Mouse (Mus musculus) intestine, embryonic 14.5 days (tissue): ENCODE results near the gene Pin1rt1. TPM values are rescaled to one million over a fixed set of nuclear protein-coding genes. Genes with fewer than 3 reads are reported as not detected.
A peak's percentile ranks its signal among the peaks of the same experiment; 100 is the strongest.

Experiments
- ATAC-seq: fragments of 200-750 bp; cut with Nextera tagmentation; replicated peaks from 2 replicates; pipeline ENCODE4 v1.8.0; 2017; ENCODE audit warnings: low read depth, moderate number of reproducible peaks, moderate TSS enrichment, moderate library complexity; ENCODE audit not compliant: low FRiP score, low TSS enrichment
- DNase-seq: peaks from one replicate; pipeline ENCODE4 v3.0.0-alpha.2; 2018; ENCODE audit warnings: low spot score
- H3K27ac ChIP-seq: fragments of 300-500 bp; sonication (generic); 2 replicates; pipeline ENCODE4 v1.5.1; 2014; ENCODE audit warnings: low read depth, mild to moderate bottlenecking, control low read depth
- H3K27me3 ChIP-seq: fragments of 300-500 bp; sonication (generic); replicated peaks from 2 replicates; pipeline ENCODE4 v1.6.1; 2014; ENCODE audit warnings: low read length, control low read depth; ENCODE audit not compliant: control insufficient read depth, insufficient read depth
- H3K36me3 ChIP-seq: fragments of 300-500 bp; sonication (generic); 2 replicates; pipeline ENCODE4 v1.6.1; 2014; ENCODE audit warnings: low read length, control low read depth; ENCODE audit not compliant: control insufficient read depth, insufficient read depth
- H3K4me1 ChIP-seq: fragments of 300-500 bp; sonication (generic); replicated peaks from 2 replicates; pipeline ENCODE4 v1.6.1; 2014; ENCODE audit warnings: low read length, control low read depth, mixed read lengths; ENCODE audit not compliant: control insufficient read depth, insufficient read depth
- H3K4me2 ChIP-seq: fragments of 300-500 bp; sonication (generic); 2 replicates; pipeline ENCODE4 v1.6.1; 2014; ENCODE audit warnings: low read length
- H3K4me3 ChIP-seq: fragments of 300-500 bp; sonication (generic); 2 replicates; pipeline ENCODE4 v1.5.1; 2014; ENCODE audit warnings: low read depth, low read length, control low read depth, mixed read lengths
- H3K9ac ChIP-seq: fragments of 300-500 bp; sonication (generic); 2 replicates; pipeline ENCODE4 v1.6.1; 2014; ENCODE audit warnings: mild to moderate bottlenecking, low read length
- H3K9me3 ChIP-seq: fragments of 300-500 bp; sonication (generic); 2 replicates; pipeline ENCODE4 v1.6.1; 2016; ENCODE audit warnings: low read length, control low read depth; ENCODE audit not compliant: control insufficient read depth
- WGBS: fragments of 180-500 bp; shearing (Covaris S2); extraction: QIAGEN DNeasy Blood & Tissue Kit; methylation state at CpG from one replicate; pipeline ENCODE4 v1.1.7; 2014; 5-methylcytosine and 5-hydroxymethylcytosine counted together
- polyA plus RNA-seq: library from polyadenylated mRNA; unstranded; fragments of >200 nt; fragmentation: Nextera tagmentation; extraction: Ambion mirVana; gene quantifications from 2 replicates; pipeline ENCODE4 v1.2.1, GENCODE M21; 2014

The Pin1rt1 gene
- polyA plus RNA-seq, 1 experiment from 2014 or later, result 0.15 TPM

DNA sequence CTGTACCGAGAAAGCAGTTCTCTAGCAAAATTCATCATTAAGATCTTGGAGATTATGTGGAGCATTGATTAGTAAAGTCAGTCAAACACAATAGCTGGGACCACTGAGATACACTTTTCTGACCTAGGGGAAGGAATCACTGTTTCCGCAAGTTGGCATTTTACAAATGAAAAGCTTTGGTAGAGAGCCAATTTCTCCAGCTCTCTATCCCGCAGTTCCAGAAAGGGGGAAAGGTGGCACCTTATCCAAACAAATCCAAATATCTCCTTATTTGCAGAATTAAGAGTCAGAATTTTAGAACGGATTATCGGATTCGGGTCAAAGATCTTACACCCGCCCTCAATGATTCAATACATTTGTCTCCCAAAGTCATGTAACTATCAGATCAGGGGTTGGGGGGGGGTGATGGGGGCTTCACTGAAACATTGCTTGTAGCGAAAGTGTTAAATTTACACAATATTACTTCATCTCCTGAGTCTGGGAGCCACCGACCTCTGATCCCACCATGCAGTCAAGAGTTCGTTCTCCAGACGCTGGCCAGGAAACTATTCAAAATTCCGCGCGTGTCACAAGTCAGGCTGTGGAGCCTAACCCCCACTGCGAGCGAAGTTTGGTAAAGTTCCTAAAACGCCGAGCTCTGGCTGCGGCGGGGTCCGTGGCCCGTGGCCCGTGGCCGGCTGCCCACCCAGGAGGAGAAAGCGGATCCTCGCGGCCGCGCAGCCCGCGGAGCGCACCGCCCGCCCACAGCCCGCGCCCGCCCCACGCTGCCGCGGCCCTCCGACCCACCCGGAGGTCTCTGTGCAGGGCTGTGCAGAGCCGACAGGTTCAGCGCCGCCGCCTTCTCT is 25.9 kb upstream of the Pin1rt1 start:
- Histone ChIP-seq H3K27ac (peak overlapping the region; percentile 29; the same call in 1 of the 2 replicates), H3K27me3 (no peaks in the 10 kb centered on the region), H3K9me3 (no peaks in the 10 kb centered on the region), H3K4me2 (peak overlapping the region; percentile 70), H3K4me3 (peak overlapping the region; percentile 61), H3K36me3 (no peaks in the 10 kb centered on the region), H3K4me1 (peaks cover 16% of the 10 kb centered on the region; the same call in 1 of the 2 replicates), H3K9ac (peak overlapping the region; percentile 77)
- DNase-seq, result no peak
- 5% methylated on average over 46 of the region's 46 CpGs for WGBS
- ATAC-seq, result no peak; the same call in 1 of the 2 replicates

- ATAC-seq (no peak), DNase-seq (no peak)
- 35% methylated on average over 7 of the region's 7 CpGs for WGBS
Measured at GRCm38 (mm10) chr2:104741015-104741758, 25.0 kb upstream of the Pin1rt1 start.

GRCm38 (mm10) chr2:104740248-104740949 is 24.2 kb upstream of the Pin1rt1 start:
- Histone ChIP-seq H3K4me2 (peak overlapping the region; percentile 70; the same call in 1 of the 2 replicates), H3K9me3 (no peaks in the 10 kb centered on the region), H3K36me3 (no peaks in the 10 kb centered on the region), H3K9ac (no peak overlapping the region), H3K4me1 (peaks cover 16% of the 10 kb centered on the region; the same call in 1 of the 2 replicates), H3K27ac (no peak overlapping the region), H3K27me3 (no peaks in the 10 kb centered on the region), H3K4me3 (peak overlapping the region; percentile 61; the same call in 1 of the 2 replicates)
- DNase-seq (no peak), ATAC-seq (no peak)
- 44% methylated on average over 7 of the region's 7 CpGs for WGBS

More at GRCm38 (mm10) chr2:104741015-104741758, 25.0 kb upstream of the Pin1rt1 start:
- Histone ChIP-seq H3K9ac (no peak overlapping the region), H3K4me1 (peaks cover 16% of the 10 kb centered on the region; the same call in 1 of the 2 replicates), H3K27me3 (no peaks in the 10 kb centered on the region), H3K4me3 (peak overlapping the region; percentile 61), H3K27ac (no peak overlapping the region), H3K36me3 (no peaks in the 10 kb centered on the region), H3K4me2 (peak overlapping the region; percentile 70), H3K9me3 (no peaks in the 10 kb centered on the region)

DNA sequence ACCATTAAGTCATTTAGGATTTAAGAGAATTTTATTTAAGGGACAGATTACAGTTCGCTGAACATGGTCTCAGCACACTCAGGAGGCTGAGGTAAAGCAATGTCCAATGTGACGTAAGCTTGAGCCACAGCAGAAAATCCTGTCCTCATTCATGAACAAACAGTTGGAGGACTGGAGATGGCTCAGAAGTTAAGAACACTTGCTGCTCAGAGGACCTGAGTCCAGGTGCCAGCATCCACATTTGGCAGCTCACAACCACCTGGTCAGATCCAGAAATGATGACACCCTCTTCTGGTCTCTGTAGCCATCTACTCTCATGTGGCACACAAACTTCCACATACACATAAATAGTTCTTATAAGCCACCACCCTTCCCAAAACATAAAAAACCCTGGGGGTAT is 23.5 kb upstream of the Pin1rt1 start:
- peaks cover 16% of the 10 kb centered on the region; the same call in 1 of the 2 replicates for H3K4me1 ChIP-seq
- no peak overlapping the region for H3K4me2 ChIP-seq
- DNase-seq, result no peak
- no peaks in the 10 kb centered on the region for H3K9me3 ChIP-seq
- H3K27ac ChIP-seq, result no peak overlapping the region
- no peak overlapping the region for H3K9ac ChIP-seq
- no peaks in the 10 kb centered on the region for H3K27me3 ChIP-seq
- H3K36me3 ChIP-seq, result no peaks in the 10 kb centered on the region
- WGBS, result 94% methylated on average over 2 of the region's 2 CpGs
- ATAC-seq, result no peak
- no peak overlapping the region for H3K4me3 ChIP-seq

DNA sequence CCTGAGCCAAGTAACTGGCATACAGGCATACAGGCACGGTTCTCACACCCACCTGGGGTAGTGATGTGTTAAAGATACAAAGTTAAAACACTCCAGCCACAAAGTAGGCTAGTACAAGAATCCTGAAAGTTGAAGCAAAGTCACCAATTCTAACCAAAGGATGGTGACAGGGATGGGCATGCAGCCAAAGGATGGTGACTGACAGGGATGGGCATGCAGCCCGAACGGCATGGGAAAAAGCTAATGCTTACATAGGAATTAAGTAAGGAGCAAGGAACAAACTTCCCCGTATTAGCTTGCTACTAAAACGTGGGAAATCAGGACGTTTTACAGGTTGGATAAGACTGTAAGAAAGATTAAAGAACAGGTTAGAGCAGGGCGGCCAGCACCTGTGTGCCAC is 20.1 kb upstream of the Pin1rt1 start:
- no peaks in the 10 kb centered on the region for H3K36me3 ChIP-seq
- no peaks in the 10 kb centered on the region for H3K9me3 ChIP-seq
- no peak overlapping the region for H3K4me3 ChIP-seq
- no peak overlapping the region for H3K4me2 ChIP-seq
- no peak overlapping the region for H3K9ac ChIP-seq
- peaks cover 12% of the 10 kb centered on the region; the same call in 1 of the 2 replicates for H3K4me1 ChIP-seq
- H3K27ac ChIP-seq, result no peak overlapping the region
- no peak for ATAC-seq
- WGBS, result 64% methylated on average over 7 of the region's 7 CpGs
- no peaks in the 10 kb centered on the region for H3K27me3 ChIP-seq
- no peak for DNase-seq

GRCm38 (mm10) chr2:104732562-104733256 is 16.5 kb upstream of the Pin1rt1 start:
- Histone ChIP-seq H3K36me3 (no peaks in the 10 kb centered on the region), H3K4me3 (no peak overlapping the region), H3K4me2 (no peak overlapping the region), H3K27me3 (no peaks in the 10 kb centered on the region), H3K4me1 (0 out of 2 replicates have a peak, but pooled peaks cover under 1% of the 10 kb centered on the region), H3K9me3 (no peaks in the 10 kb centered on the region), H3K9ac (no peak overlapping the region), H3K27ac (no peak overlapping the region)
- DNase-seq, result no peak
- ATAC-seq, result no peak
- whole genome bisulfite sequencing, result 73% methylated on average over 7 of the region's 7 CpGs

- H3K4me3 ChIP-seq, result no peak overlapping the region
- no peak overlapping the region for H3K9ac ChIP-seq
- no peaks in the 10 kb centered on the region for H3K9me3 ChIP-seq
- no peak overlapping the region for H3K4me2 ChIP-seq
- DNase-seq (no peak), ATAC-seq (no peak)
- no peaks in the 10 kb centered on the region for H3K27me3 ChIP-seq
- 87% methylated on average over 9 of the region's 9 CpGs for WGBS
- no peaks in the 10 kb centered on the region for H3K36me3 ChIP-seq
- no peak overlapping the region for H3K27ac ChIP-seq
- H3K4me1 ChIP-seq, result 0 out of 2 replicates have a peak, but pooled peaks cover 3% of the 10 kb centered on the region
Measured at GRCm38 (mm10) chr2:104732033-104732444, 15.9 kb upstream of the Pin1rt1 start.

- no peak for ATAC-seq
- H3K4me3 ChIP-seq, result no peak overlapping the region
- DNase-seq, result no peak
Measured at GRCm38 (mm10) chr2:104727369-104727768, 11.2 kb upstream of the Pin1rt1 start.

More at GRCm38 (mm10) chr2:104727369-104727768, 11.2 kb upstream of the Pin1rt1 start:
- Histone ChIP-seq H3K27ac (no peak overlapping the region), H3K4me1 (0 out of 2 replicates have a peak, but pooled peaks cover 3% of the 10 kb centered on the region), H3K4me2 (no peak overlapping the region), H3K27me3 (no peaks in the 10 kb centered on the region), H3K36me3 (peaks cover 8% of the 10 kb centered on the region; the same call in 1 of the 2 replicates), H3K9ac (no peak overlapping the region), H3K9me3 (no peaks in the 10 kb centered on the region)
- 47% methylated on average over 1 of the region's 1 CpGs for WGBS
